Mouse (Mus musculus): ENCODE data around the gene Spint1. TPM values are rescaled to one million over a fixed set of nuclear protein-coding genes. Genes with fewer than 3 reads are reported as not detected.

The Spint1 gene
- polyA plus RNA-seq, 1 experiment from 2014 or later, result 1.2 TPM

DNA sequence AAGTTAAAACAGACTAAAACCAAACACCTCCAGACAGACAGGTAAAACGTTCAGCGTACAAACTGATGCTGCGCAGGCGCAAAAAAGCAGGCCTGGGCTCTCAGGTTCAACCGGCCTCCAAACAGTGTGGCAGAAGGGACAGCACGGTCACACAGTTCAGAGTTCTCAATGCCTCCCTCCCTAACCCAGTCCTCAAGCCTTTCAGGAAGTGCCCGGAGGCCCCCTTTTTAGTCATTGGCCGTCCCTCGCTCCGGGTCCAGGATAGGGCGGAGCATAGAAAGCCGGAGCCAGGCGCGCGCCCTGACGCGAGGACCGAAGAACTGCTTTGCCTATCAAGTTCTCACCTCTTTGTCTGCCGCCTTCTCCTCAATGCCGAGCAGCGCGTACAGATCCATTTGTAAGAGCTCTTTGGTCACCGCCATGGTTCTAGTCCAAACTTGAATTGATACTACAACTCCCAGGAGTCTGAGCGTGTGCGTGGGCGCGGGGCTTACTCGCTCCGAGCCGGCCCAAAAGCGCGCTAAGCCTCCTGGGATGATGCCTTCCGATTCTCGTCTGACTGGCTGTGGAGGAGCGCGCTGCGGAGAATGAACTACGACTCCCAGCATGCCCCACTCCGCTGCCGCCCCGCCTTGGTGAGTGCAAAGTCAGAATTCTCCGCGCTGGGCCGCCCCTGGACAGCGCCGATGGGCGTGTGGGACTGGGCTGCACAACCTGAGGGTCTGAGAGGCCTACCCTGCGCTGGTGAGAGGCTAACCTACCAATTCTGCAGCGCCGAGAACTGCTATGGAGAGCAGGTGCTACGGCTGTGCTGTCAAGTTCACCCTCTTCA lies 28.6 kb upstream of the Spint1 start, which contains the start of the genes Zfyve19 and Dnajc17:
TSS of gene Zfyve19 (plus strand) at position 274 of the 832 bp plus-strand sequence.
TSS of gene Dnajc17 (minus strand) at position 452 of the 832 bp plus-strand sequence.
- H3K4me2 ChIP-seq (replicated peaks), result peak within 1 kb of the TSS; percentile 61
- H3K36me3 ChIP-seq, result peaks cover 19% of the 10 kb centered on the region
- WGBS, result under 1% methylated on average over 51 of the region's 51 CpGs
- no peaks in the 10 kb centered on the region for H3K27me3 ChIP-seq (replicated peaks)
- peaks cover 18% of the 10 kb centered on the region for H3K4me1 ChIP-seq
- peak; percentile 98 for ATAC-seq (ENCODE audit: low FRiP score, low read depth)
- H3K9ac ChIP-seq, result peak within 1 kb of the TSS; percentile 77
- no peaks in the 10 kb centered on the region for H3K9me3 ChIP-seq
- H3K4me3 ChIP-seq, result peak within 1 kb of the TSS; percentile 68
- peak within 1 kb of the TSS; percentile 38 for H3K27ac ChIP-seq

DNA sequence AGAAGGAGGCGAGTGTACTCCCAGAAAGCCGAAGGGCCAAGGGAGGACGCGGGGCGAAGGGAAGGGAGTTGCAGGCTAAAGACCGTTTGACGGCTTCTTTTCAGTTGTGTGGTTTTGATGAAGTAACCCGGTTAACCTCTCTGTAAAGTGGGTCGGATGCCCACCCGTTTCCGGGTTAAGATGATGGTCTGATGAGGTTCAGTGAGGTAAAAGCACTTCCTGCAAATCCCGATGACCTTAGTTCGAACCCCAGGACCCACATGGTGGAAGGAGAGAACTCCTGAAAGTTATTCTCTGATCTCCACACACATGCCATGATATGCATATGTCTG lies 28.0 kb upstream of the Spint1 start:
- peak overlapping the region; percentile 61 for H3K4me2 ChIP-seq (replicated peaks)
- H3K36me3 ChIP-seq, result peaks cover 23% of the 10 kb centered on the region
- WGBS, result 1% methylated on average over 13 of the region's 13 CpGs
- peak; percentile 22 for ATAC-seq (ENCODE audit: low FRiP score, low read depth)
- no peaks in the 10 kb centered on the region for H3K9me3 ChIP-seq
- H3K9ac ChIP-seq, result peak overlapping the region; percentile 77
- no peaks in the 10 kb centered on the region for H3K27me3 ChIP-seq (replicated peaks)
- peaks cover 16% of the 10 kb centered on the region for H3K4me1 ChIP-seq
- no peak overlapping the region for H3K27ac ChIP-seq
- H3K4me3 ChIP-seq, result peak overlapping the region; percentile 68

DNA sequence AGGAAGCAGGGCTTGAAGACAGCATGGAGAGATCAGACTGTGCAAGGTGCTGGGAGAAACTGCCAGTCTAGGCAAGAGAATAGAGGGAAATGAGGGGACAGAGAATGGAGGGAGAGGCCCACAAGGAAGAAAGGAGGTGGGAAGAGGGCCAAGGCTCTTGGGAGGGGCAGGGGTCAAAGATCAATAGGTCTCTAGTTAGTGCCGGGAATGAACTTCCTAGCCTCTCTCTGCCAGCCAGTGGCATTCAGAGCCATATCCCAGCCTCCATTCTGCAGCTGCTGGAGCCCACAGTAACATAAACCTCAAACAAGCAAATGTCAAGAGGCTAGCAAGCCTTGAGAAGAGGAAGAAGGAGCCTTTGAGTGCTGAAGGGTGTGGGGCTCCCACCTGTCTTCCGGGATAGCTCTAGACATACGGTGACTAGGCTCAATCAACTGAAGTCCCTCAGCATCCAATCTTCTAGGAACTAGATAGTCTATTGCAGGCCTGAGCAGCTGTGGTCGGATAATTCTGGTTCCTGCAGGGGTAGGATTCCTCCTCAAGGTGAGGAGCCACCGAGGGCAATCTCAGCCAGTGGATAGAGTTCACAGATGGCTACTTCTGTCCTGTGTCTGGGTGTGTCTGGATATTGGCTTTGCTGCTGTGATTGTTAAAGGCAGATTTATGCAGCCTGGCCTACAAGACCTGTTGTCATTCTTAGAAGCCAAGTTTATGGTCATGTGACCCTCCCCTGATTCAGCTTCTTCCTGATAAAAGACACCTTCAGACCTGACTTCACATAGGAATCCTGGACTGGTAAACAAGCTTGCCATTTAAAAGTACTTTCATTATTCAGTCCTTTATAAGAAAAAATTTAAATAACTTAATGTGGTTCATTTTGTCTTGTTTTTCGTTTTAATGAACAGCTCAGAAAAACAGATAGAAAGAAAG lies 7.1 kb upstream of the Spint1 start, which contains the start of gene Ppp1r14d:
TSS of gene Ppp1r14d (minus strand) at position 132 of the 930 bp plus-strand sequence.
- Histone ChIP-seq H3K4me3 (no peak within 1 kb of the TSS), H3K4me1 (no peaks in the 10 kb centered on the region), H3K9ac (no peak within 1 kb of the TSS), H3K27ac (no peak within 1 kb of the TSS), H3K27me3 (replicated peaks) (no peaks in the 10 kb centered on the region), H3K4me2 (replicated peaks) (no peak within 1 kb of the TSS), H3K36me3 (no peaks in the 10 kb centered on the region), H3K9me3 (no peaks in the 10 kb centered on the region)
- ATAC-seq (ENCODE audit: low FRiP score, low read depth), result no peak
- 71% methylated on average over 6 of the region's 6 CpGs for WGBS

DNA sequence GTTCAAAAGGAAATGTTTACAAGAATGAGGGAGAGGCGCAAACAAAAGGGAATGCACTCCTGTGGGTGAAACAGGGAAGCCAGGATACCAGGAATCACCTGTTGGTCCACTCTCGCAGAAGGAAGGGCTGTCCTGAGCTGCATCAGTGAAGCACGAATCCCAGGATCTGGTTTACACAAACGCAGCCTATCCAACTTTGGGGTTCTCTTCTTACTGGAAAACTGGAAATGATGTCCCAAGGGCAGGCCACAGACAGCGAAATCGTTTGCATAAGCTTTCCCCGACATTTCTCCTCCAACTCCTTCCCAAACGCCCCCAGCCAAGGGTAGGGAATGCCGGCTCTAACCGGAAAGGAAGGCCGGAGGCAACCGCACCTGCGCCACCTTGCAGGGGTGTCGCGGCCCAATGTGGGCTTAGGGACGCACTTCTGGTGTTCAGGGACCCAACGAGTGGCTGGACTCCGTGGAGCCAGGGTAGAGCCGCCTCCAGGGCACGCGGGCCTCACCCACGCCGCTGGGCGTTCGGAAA lies 416 bp upstream of the Spint1 start:
- no peak for ATAC-seq (ENCODE audit: low FRiP score, low read depth)
- WGBS, result 5% methylated on average over 25 of the region's 25 CpGs
- Histone ChIP-seq H3K4me1 (peaks cover 13% of the 10 kb centered on the region), H3K4me3 (peak overlapping the region; percentile 37), H3K27ac (no peak overlapping the region), H3K4me2 (replicated peaks) (peak overlapping the region; percentile 67), H3K36me3 (no peaks in the 10 kb centered on the region), H3K9ac (no peak overlapping the region), H3K27me3 (replicated peaks) (peaks cover 52% of the 10 kb centered on the region), H3K9me3 (no peaks in the 10 kb centered on the region)

DNA sequence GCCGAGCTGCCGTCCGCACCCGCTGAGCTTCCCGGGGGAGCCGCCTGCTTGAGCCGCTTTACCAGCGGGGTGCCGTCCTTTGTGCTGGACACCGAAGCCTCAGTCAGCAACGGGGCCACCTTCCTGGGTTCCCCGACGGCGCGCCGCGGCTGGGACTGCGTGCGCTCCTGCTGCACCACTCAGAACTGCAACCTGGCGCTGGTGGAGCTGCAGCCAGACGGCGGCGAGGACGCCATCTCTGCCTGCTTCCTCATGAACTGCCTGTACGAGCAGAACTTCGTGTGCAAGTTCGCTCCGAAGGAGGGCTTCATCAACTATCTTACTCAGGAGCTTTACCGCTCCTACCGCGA lies 684 bp downstream of the Spint1 start:
- Histone ChIP-seq H3K9ac (0 out of 2 replicates have a peak overlapping the region, but pooled peaks have one; percentile 30), H3K27ac (no peak overlapping the region), H3K4me2 (replicated peaks) (peak overlapping the region; percentile 67), H3K27me3 (replicated peaks) (peaks cover 52% of the 10 kb centered on the region), H3K4me1 (peaks cover 13% of the 10 kb centered on the region), H3K9me3 (no peaks in the 10 kb centered on the region), H3K4me3 (peak overlapping the region; percentile 37), H3K36me3 (no peaks in the 10 kb centered on the region)
- no peak for ATAC-seq (ENCODE audit: low FRiP score, low read depth)
- WGBS, result 2% methylated on average over 31 of the region's 31 CpGs

DNA sequence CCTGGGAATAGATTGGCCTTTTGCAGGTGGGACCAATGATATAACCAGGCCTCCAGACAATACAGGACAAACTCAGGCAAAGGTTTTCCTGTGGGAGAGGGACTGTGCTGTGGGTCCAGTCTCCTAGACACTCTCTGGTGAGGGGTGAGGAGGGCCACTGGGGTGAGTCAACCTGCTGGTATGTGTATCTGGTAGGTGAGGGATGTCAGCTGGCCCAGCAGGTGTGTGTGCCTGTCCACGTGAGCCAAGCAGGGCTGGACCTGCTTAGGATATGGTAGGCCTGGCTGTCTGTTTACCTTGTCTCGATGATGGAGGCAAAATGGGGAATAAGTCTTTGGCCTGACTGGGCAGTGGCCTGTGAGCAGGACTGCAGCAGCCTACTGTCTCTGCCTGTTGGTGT lies 1.5 kb downstream of the Spint1 start:
- WGBS, result 64% methylated on average over 2 of the region's 2 CpGs
- Histone ChIP-seq H3K27ac (no peak overlapping the region), H3K4me3 (no peak overlapping the region), H3K4me1 (peaks cover 13% of the 10 kb centered on the region), H3K9me3 (no peaks in the 10 kb centered on the region), H3K4me2 (replicated peaks) (no peak overlapping the region), H3K27me3 (replicated peaks) (peaks cover 52% of the 10 kb centered on the region), H3K9ac (no peak overlapping the region), H3K36me3 (no peaks in the 10 kb centered on the region)
- ATAC-seq (ENCODE audit: low FRiP score, low read depth), result no peak

DNA sequence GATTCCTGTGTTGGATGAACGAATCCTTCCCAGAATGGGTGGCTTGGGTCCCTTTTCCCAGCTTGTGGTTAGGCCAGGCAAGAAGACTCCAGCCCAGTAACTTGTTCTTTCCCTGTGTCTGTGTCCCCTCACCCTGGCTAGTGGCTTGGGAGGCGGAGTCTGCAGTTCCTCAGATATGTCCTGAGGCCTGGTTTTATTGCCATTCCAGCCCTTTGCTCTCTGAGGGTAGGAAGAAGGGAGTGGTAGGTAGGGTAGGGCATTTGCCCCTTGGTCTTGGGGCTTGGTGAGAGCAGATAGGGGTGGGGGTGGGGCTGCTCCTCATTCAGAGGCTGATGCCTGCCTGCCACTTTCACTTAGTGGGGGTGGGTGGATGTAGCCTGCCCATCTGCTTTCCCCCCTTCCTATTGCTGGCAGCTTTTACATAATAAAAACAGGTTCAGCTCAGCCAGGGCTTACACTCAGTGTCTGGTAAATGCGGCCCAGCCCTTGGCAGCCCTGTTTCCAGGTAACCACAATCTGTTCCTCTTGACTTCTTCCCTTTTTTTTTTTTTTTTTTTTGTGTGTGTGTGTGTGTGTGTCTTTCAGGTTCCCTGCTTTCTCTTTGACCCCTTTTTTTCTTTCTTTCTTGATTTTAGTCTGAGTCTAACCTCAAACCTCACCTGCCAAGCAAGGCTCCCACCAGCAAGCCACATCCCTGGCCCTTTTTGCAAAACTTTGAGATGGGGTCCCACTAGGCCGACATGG lies 3.1 kb downstream of the Spint1 start:
- Histone ChIP-seq H3K27me3 (replicated peaks) (peaks cover 51% of the 10 kb centered on the region), H3K4me3 (no peak overlapping the region), H3K36me3 (no peaks in the 10 kb centered on the region), H3K9me3 (no peaks in the 10 kb centered on the region), H3K4me1 (peaks cover 13% of the 10 kb centered on the region), H3K27ac (no peak overlapping the region), H3K4me2 (replicated peaks) (no peak overlapping the region), H3K9ac (no peak overlapping the region)
- no peak for ATAC-seq (ENCODE audit: low FRiP score, low read depth)
- WGBS, result 46% methylated on average over 4 of the region's 4 CpGs

DNA sequence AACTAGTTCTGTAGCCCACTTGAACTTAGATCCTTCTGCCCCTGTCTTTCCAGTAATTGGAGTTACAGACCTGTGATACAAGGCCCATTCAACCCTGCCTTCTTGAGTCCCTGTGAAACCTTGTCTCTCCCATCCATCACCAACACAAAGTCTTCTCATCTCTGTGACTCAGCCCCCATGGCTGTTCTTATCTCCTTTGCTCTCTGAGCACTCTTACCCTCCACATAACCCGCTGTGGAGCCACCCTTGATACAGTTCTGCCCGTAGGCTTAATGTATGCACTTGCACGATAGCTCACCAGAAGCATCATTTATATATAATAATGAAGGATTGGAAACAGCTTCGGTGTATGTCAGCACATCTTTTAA lies 3.6 kb downstream of the Spint1 start:
- H3K9ac ChIP-seq, result no peak overlapping the region
- H3K27ac ChIP-seq, result no peak overlapping the region
- ATAC-seq (ENCODE audit: low FRiP score, low read depth), result no peak
- no peak overlapping the region for H3K4me3 ChIP-seq
- H3K9me3 ChIP-seq, result no peaks in the 10 kb centered on the region
- H3K27me3 ChIP-seq (replicated peaks), result peaks cover 45% of the 10 kb centered on the region
- WGBS, result 93% methylated on average over 4 of the region's 4 CpGs
- H3K36me3 ChIP-seq, result no peaks in the 10 kb centered on the region
- no peak overlapping the region for H3K4me2 ChIP-seq (replicated peaks)
- H3K4me1 ChIP-seq, result peaks cover 13% of the 10 kb centered on the region

DNA sequence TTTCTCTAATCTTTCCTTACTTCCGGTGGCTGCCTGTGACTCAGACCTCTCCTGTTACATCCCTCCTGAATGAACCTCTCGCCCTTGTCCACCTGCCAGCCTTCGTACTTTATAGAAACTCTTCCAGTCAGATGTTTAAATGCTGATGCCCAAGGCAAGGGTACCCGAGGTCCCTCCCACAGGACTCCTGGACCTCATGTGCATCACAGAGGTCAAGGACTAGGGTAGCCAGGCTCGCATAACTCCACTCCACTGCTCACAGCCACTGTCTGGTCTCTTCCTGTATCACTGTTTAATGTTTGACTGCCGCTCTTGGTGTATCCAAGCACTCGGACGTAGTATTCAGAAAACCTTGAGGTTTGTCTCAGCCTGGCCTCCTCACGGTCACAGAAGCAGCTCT lies 5.4 kb downstream of the Spint1 start:
- H3K9me3 ChIP-seq, result no peaks in the 10 kb centered on the region
- WGBS, result 87% methylated on average over 9 of the region's 9 CpGs

DNA sequence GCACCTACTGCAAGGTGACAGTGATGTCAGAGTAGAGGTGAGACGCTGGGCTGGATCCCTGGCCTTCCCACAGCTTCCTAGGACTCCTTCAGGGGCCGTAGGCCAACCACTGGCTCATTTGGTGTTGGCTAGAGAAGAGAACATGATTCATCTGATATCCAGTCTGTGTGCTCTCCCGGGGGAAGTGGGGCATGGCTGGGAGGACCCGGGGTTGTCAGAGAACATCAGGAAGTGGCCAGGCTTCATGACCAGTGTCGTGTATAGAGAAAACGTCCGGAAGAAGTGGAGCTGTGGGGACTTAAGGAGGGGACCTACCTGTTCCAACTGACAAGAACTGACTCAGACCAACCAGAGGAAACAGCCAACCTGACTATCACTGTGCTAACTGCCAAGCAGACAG lies 8.1 kb downstream of the Spint1 start:
- Histone ChIP-seq H3K4me2 (replicated peaks) (no peak overlapping the region), H3K9ac (no peak overlapping the region), H3K9me3 (no peaks in the 10 kb centered on the region), H3K27ac (no peak overlapping the region), H3K36me3 (no peaks in the 10 kb centered on the region), H3K27me3 (replicated peaks) (peaks cover 4% of the 10 kb centered on the region; the same call in 1 of the 2 replicates), H3K4me1 (no peaks in the 10 kb centered on the region), H3K4me3 (no peak overlapping the region)
- 89% methylated on average over 7 of the region's 7 CpGs for WGBS
- ATAC-seq (ENCODE audit: low FRiP score, low read depth), result no peak

More for the DNA sequence above, 5.4 kb downstream of the Spint1 start:
- Histone ChIP-seq H3K4me2 (replicated peaks) (no peak overlapping the region), H3K9ac (no peak overlapping the region), H3K27ac (no peak overlapping the region), H3K4me3 (no peak overlapping the region), H3K4me1 (peaks cover 5% of the 10 kb centered on the region), H3K36me3 (no peaks in the 10 kb centered on the region), H3K27me3 (replicated peaks) (peaks cover 28% of the 10 kb centered on the region)
- ATAC-seq (ENCODE audit: low FRiP score, low read depth), result no peak

DNA sequence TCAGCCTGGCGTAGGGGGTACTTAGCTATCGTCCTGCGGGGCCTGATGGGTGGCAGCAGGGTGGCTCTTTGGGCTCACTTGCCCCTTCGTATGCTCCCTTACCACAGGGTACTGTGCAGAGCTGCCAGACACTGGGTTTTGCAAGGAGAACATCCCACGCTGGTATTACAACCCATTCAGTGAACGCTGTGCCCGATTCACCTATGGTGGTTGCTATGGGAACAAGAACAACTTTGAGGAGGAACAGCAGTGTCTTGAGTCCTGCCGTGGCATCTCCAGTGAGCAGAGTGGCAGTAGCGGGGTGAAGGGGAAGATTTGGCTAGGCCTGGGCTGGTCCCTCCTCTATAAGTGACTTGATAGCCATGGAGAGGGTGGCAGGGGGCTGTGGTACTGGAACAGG lies 10.7 kb downstream of the Spint1 start:
- no peak overlapping the region for H3K4me2 ChIP-seq (replicated peaks)
- H3K27ac ChIP-seq, result no peak overlapping the region
- H3K36me3 ChIP-seq, result no peaks in the 10 kb centered on the region
- H3K4me1 ChIP-seq, result no peaks in the 10 kb centered on the region
- ATAC-seq (ENCODE audit: low FRiP score, low read depth), result no peak
- H3K9me3 ChIP-seq, result no peaks in the 10 kb centered on the region
- 0 out of 2 replicates have a peak, but pooled peaks cover 4% of the 10 kb centered on the region for H3K27me3 ChIP-seq (replicated peaks)
- H3K9ac ChIP-seq, result no peak overlapping the region
- H3K4me3 ChIP-seq, result no peak overlapping the region
- WGBS, result 84% methylated on average over 9 of the region's 9 CpGs

Data from neural tube, embryonic 12.5 days (tissue).